Mouse (Mus musculus) ovary, adult 10 weeks (tissue): ENCODE results near the gene Zfp385b. TPM values are rescaled to one million over a fixed set of nuclear protein-coding genes. Genes with fewer than 3 reads are reported as not detected.

Experiments used
- polyA plus RNA-seq: library from polyadenylated mRNA; stranded (reverse); fragments of 350-450 nt; fragmentation: Illumina TruSeq; extraction: RNeasy Lipid Tissue Mini Kit (QIAGEN cat#74804); gene quantifications from one replicate; pipeline ENCODE4 v1.2.3, GENCODE M21; 2014

Gene Zfp385b
- 69.4 TPM for polyA plus RNA-seq

GRCm38 (mm10) chr2:77819539-77819938 lies at the start of gene Zfp385b:
Gene Zfp385b (minus strand): TSS chr2:77819639.

Other genes with a start within 250 kb of the Zfp385b start
- gene Cwc22, start 126.7 kb upstream of the Zfp385b start, polyA plus RNA-seq, result 53.0 TPM